Comparison of ENCODE assay signal across 12 mouse cellular contexts in the genomic region with DNA sequence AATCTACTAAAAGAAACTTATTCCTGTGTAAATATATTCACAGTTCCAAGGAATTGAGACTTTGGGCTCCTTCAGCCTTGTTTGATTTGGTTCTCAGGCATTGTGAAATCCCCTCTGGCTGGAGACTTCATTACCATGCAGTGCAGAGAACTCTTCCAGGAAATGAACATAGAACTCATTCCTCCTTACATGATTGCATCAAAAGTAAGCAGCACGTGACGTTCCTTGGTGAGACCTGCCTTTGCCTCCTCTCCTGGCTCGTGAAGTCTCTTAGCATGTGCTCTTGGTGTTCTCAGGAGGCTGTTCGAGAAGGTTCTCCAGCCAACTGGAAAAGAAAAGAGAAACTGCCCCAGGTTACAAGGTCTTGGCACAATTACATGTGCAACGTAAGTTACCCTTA.
"Had no signal": no experiment of that assay in that cellular context is flagged by ENCODE, and none has a peak within 500 bp of the region (broad histone marks: within the 10 kb centered on the region; RNA-seq: fewer than 3 reads in every experiment).

No protein-coding gene starts in this region.

- H3K9ac ChIP-seq: limb, embryonic 12.5 days; liver, embryonic 13.5 days; liver, postnatal 0 days; midbrain, embryonic 12.5 days had no signal

- H3K4me2 ChIP-seq: limb, embryonic 12.5 days; liver, embryonic 13.5 days; midbrain, embryonic 12.5 days had no signal

- H3K4me1 ChIP-seq: limb, embryonic 12.5 days; liver, embryonic 13.5 days; midbrain, embryonic 12.5 days had no signal

- H3K27ac ChIP-seq: limb, embryonic 12.5 days; liver, embryonic 13.5 days; macrophage; midbrain, embryonic 12.5 days had no signal

- H3K9me3 ChIP-seq: limb, embryonic 12.5 days; liver, embryonic 13.5 days; megakaryocyte, embryonic 14.5 days; midbrain, embryonic 12.5 days had no signal

- ATAC-seq: intestine, embryonic 16.5 days; liver, postnatal 0 days had no signal

- DNase-seq: kidney, adult 2 months; kidney, postnatal 25 days; liver; liver, embryonic 13.5 days; liver, postnatal 0 days; right cerebral cortex, postnatal 14 days; thymus, postnatal 25 days had no signal

- H3K4me3 ChIP-seq: limb, embryonic 12.5 days; liver, embryonic 13.5 days; megakaryocyte, embryonic 14.5 days; midbrain, embryonic 12.5 days had no signal

- H3K27me3 ChIP-seq: limb, embryonic 12.5 days; liver, embryonic 13.5 days; megakaryocyte, embryonic 14.5 days; midbrain, embryonic 12.5 days had no signal
